Comparison of ENCODE assay signal across 24 mouse cellular contexts in the genomic region with DNA sequence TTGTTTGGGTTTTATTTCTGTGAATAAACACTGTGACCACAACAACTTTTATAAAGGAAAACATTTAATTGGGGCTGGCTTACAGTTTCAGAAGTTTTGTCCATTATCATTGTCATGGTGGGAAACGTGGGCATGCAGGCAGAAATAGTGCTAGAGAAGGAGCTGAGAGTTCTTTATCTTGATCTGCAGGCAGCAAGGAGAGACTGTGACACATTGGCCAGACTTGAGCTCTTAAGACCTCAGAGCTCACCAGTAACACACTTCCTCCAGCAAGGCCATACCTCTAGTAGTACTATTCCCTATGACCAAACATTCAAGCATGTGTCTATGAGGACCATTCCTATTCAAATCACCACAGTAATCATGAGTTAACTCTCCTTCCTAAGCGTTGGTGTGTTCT. TPM values are rescaled to one million over a fixed set of nuclear protein-coding genes. Genes with fewer than 3 reads are reported as not detected.
DNase-seq lines count a peak whose midpoint lies in the region; ATAC-seq and TF ChIP-seq lines count a peak whose summit lies in the region.
"Had no signal": no experiment of that assay in that cellular context is flagged by ENCODE, and none has a peak within 500 bp of the region (broad histone marks: within the 10 kb centered on the region; RNA-seq: fewer than 3 reads in every experiment).

No protein-coding gene starts in this region.

- peak overlapping the region; percentile 76 for H3K27ac ChIP-seq in gastrocnemius, adult 2 months
- H3K27ac ChIP-seq: embryonic facial prominence, embryonic 10.5 days; embryonic facial prominence, embryonic 12.5 days; forebrain, embryonic 13.5 days had no signal

- H3K27me3 ChIP-seq in G1E (ENCODE audit: insufficient read depth, low read length) = no peaks in the 10 kb centered on the region
- H3K27me3 ChIP-seq: CH12.LX; embryonic facial prominence, embryonic 12.5 days; forebrain, embryonic 13.5 days; Patski had no signal

- H3K9me3 ChIP-seq in G1E (replicated peaks) = no peaks in the 10 kb centered on the region
- H3K9me3 ChIP-seq: embryonic facial prominence, embryonic 10.5 days; embryonic facial prominence, embryonic 12.5 days; forebrain, embryonic 13.5 days had no signal

- no peak overlapping the region for H3K4me3 ChIP-seq in gastrocnemius, adult 2 months
- no peak overlapping the region for H3K4me3 ChIP-seq in G1E (ENCODE audit: low read depth, low read length)
- H3K4me3 ChIP-seq: embryonic facial prominence, embryonic 10.5 days; embryonic facial prominence, embryonic 12.5 days; forebrain, embryonic 13.5 days had no signal

- no peak for DNase-seq in gastrocnemius, adult 2 months
- DNase-seq in gastrocnemius, postnatal 10 days = no peak
- DNase-seq in 416B (ENCODE audit: low read depth) = peak; percentile 53
- DNase-seq in G1E (ENCODE audit: low spot score) = no peak
- no peak for DNase-seq in kidney, postnatal 4 days
- DNase-seq in left cerebral cortex, postnatal 10 days (ENCODE audit: extremely low spot score in 1 of 2, low spot score in 2 of 2) = no peak
- DNase-seq: adrenal gland, adult 8-10 months; adrenal gland, postnatal 14 days; adrenal gland, postnatal 36 days; B cell, adult 2 months; cerebellum, adult 11-12 months; cerebellum, adult 2 months; cerebellum, adult 9-10 months; cerebellum, postnatal 10 days; cerebellum, postnatal 25 days had no signal

- ATAC-seq in G1E (ENCODE audit: extremely low read depth, insufficient number of reproducible peaks, low FRiP score, poor library complexity, severe bottlenecking) = peak; percentile 75
- 0 out of 2 replicates have a peak, but pooled peaks have one; percentile 29 for ATAC-seq in megakaryocyte-erythroid progenitor cell, adult 5-6 weeks (replicated peaks; ENCODE audit: low FRiP score, low TSS enrichment, poor library complexity, severe bottlenecking)
- ATAC-seq: activated CD4-positive, CD25-positive, alpha-beta regulatory T cell, adult 4 months; CD4-positive, CD25-positive, alpha-beta regulatory T cell, adult 4 months; forebrain, embryonic 13.5 days; forebrain, embryonic 16.5 days; Patski had no signal

- TF ChIP-seq CTCF in gastrocnemius, adult 2 months (IDR thresholded peaks at IDR 0.05) = no peak
- no peak for TF ChIP-seq CTCF in G1E (IDR thresholded peaks at IDR 0.05; ENCODE audit: low read depth, low read length)

- peaks cover 70% of the 10 kb centered on the region for H3K36me3 ChIP-seq in G1E (replicated peaks)

- peaks cover 44% of the 10 kb centered on the region for H3K4me1 ChIP-seq in G1E (ENCODE audit: insufficient read depth, low read depth, low read length)
- H3K4me1 ChIP-seq: embryonic facial prominence, embryonic 10.5 days; embryonic facial prominence, embryonic 12.5 days; forebrain, embryonic 13.5 days had no signal

- intact Hi-C loops in gastrocnemius, adult 2 months (cut with DNase I) = no loop called here
- intact Hi-C loops in left cerebral cortex, postnatal 10 days (cut with DNase I) = no loop called here

RNA-seq across cellular contexts. Expression of a gene that starts 14.5 kb away (rescaled TPM):
- total RNA-seq in gastrocnemius, adult 2 months (2021) = 10 to 100 TPM; 25.4 to 25.7 TPM
- 10 to 100 TPM; 22.4 to 29.0 TPM for total RNA-seq in gastrocnemius, postnatal 10 days (2021)
- total RNA-seq in G1E (2014; fragmentation: Nextera tagmentation) (108 and 124 TPM in 2 replicates), G1E (2017) (25.8 and 26.9 TPM in 2 replicates)
- 3.6 and 4.1 TPM in 2 replicates for polyA plus RNA-seq in G1E (2012)
- 57.8 and 58.2 TPM in 2 replicates for total RNA-seq in megakaryocyte-erythroid progenitor cell, adult 5-6 weeks (2014; fragmentation: Nextera tagmentation)
- total RNA-seq in megakaryocyte-erythroid progenitor cell, adult 5-6 weeks (2017) = 15.6 and 26.8 TPM in 2 replicates
- 10 to 100 TPM; 40.0 to 42.2 TPM for total RNA-seq in left cerebral cortex, postnatal 10 days (2021)
